Comparison of ENCODE assay signal across 8 mouse cellular contexts in the genomic region with DNA sequence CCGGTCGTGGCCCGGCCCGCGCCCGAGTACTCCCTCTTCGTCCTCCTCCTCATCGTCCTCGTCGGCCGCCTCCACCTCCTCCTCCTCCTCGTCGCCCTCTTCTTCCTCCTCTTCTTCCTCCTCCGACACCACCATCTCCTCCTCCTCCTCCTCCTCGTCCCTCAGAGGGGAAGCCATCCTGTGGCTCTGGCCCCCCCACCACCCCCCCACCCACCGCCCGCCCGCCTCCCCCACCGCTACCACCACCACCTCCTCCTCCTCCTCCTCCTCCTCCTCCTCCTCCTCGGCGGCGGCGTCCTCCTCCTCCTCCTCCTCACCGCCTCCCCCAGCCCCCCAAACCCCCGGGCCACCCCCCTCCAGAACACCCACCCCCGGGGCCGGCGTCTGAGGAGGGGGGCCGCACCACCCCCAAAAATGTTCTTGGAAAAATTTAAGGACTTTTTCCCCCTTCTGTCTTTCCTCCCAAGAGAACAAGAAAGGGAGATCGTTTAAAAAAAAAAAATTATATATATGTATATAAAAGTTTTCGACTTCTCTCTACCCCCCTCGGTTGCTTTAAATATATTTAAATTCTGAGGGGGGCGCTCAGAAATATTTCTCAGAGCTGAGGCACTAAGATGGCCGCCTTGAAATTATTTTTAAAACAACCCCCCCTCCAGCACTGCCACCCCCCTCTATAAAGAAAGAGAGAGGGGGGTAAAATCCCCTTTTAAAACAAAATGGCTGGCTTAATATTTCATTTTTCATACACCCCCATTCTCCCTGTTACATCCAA. TPM values are rescaled to one million over a fixed set of nuclear protein-coding genes. Genes with fewer than 3 reads are reported as not detected.
A peak's percentile ranks its signal among the peaks of the same experiment; 100 is the strongest.
DNase-seq lines count a peak whose midpoint lies in the region; ATAC-seq and TF ChIP-seq lines count a peak whose summit lies in the region.

A gene (minus strand): TSS at position 192 of the 775 bp plus-strand sequence.

- 2% methylated on average over 10 of the region's 34 CpGs for WGBS in forebrain, embryonic 15.5 days
- 2% methylated on average over 10 of the region's 34 CpGs for WGBS in intestine, embryonic 14.5 days
- 2% methylated on average over 14 of the region's 34 CpGs for WGBS in lung, postnatal 0 days
- under 1% methylated on average over 20 of the region's 34 CpGs for WGBS in stomach, embryonic 16.5 days

- peaks cover 62% of the 10 kb centered on the region for H3K4me1 ChIP-seq in forebrain, embryonic 15.5 days
- peaks cover 42% of the 10 kb centered on the region for H3K4me1 ChIP-seq in intestine, embryonic 14.5 days (replicated peaks; ENCODE audit: control insufficient read depth, insufficient read depth, low read length)
- peaks cover 20% of the 10 kb centered on the region for H3K4me1 ChIP-seq in lung, postnatal 0 days (ENCODE audit: insufficient read depth, low read depth, low read length)
- H3K4me1 ChIP-seq in stomach, embryonic 16.5 days (ENCODE audit: control insufficient read depth, insufficient read depth, low read length): peaks cover 51% of the 10 kb centered on the region

- peak within 1 kb of the TSS; percentile 95 for H3K4me2 ChIP-seq in forebrain, embryonic 15.5 days (replicated peaks)
- H3K4me2 ChIP-seq in intestine, embryonic 14.5 days (ENCODE audit: low read length): peak within 1 kb of the TSS; percentile 64
- H3K4me2 ChIP-seq in lung, postnatal 0 days (replicated peaks; ENCODE audit: low read depth, low read length): peak within 1 kb of the TSS; percentile 77
- peak within 1 kb of the TSS; percentile 95 for H3K4me2 ChIP-seq in stomach, embryonic 16.5 days (ENCODE audit: low read depth, low read length)

- ATAC-seq in forebrain, embryonic 15.5 days (replicated peaks): no peak
- no peak for ATAC-seq in intestine, embryonic 14.5 days (replicated peaks; ENCODE audit: low FRiP score, low TSS enrichment, low read depth)
- no peak for ATAC-seq in lung, postnatal 0 days
- no peak for ATAC-seq in stomach, embryonic 16.5 days (ENCODE audit: insufficient read depth, low FRiP score)

- no peak for TF ChIP-seq CTCF in lung, postnatal 0 days (IDR thresholded peaks at IDR 0.05)

- no peaks in the 10 kb centered on the region for H3K9me3 ChIP-seq in forebrain, embryonic 15.5 days
- no peaks in the 10 kb centered on the region for H3K9me3 ChIP-seq in intestine, embryonic 14.5 days (ENCODE audit: control insufficient read depth, low read length)
- H3K9me3 ChIP-seq in lung, postnatal 0 days (ENCODE audit: low read length): no peaks in the 10 kb centered on the region
- H3K9me3 ChIP-seq in stomach, embryonic 16.5 days (replicated peaks; ENCODE audit: control insufficient read depth, low read length): no peaks in the 10 kb centered on the region

- peak; percentile 19 for DNase-seq in kidney, postnatal 14 days
- DNase-seq in kidney, adult 11 months: no peak
- DNase-seq in adrenal gland, adult 2 months: no peak
- peak; percentile 73 for DNase-seq in intestine, embryonic 14.5 days (ENCODE audit: low spot score)
- DNase-seq in lung, postnatal 0 days (ENCODE audit: low spot score): peak; percentile 53
- DNase-seq in cerebellum, adult 11-12 months: no peak

- H3K27me3 ChIP-seq in forebrain, embryonic 15.5 days: no peaks in the 10 kb centered on the region
- no peaks in the 10 kb centered on the region for H3K27me3 ChIP-seq in intestine, embryonic 14.5 days (replicated peaks; ENCODE audit: control insufficient read depth, insufficient read depth, low read length)
- no peaks in the 10 kb centered on the region for H3K27me3 ChIP-seq in lung, postnatal 0 days (replicated peaks; ENCODE audit: insufficient read depth, low read length)
- no peaks in the 10 kb centered on the region for H3K27me3 ChIP-seq in stomach, embryonic 16.5 days (ENCODE audit: control insufficient read depth, insufficient read depth, low read length)

- H3K4me3 ChIP-seq in forebrain, embryonic 15.5 days: peak within 1 kb of the TSS; percentile 94
- H3K4me3 ChIP-seq in intestine, embryonic 14.5 days (ENCODE audit: low read depth, low read length): peak within 1 kb of the TSS; percentile 80
- peak within 1 kb of the TSS; percentile 98 for H3K4me3 ChIP-seq in lung, postnatal 0 days (ENCODE audit: low read depth, low read length)
- peak within 1 kb of the TSS; percentile 85 for H3K4me3 ChIP-seq in stomach, embryonic 16.5 days (replicated peaks; ENCODE audit: low read length)

- H3K36me3 ChIP-seq in forebrain, embryonic 15.5 days: 0 out of 2 replicates have a peak, but pooled peaks cover under 1% of the 10 kb centered on the region
- H3K36me3 ChIP-seq in intestine, embryonic 14.5 days (ENCODE audit: control insufficient read depth, insufficient read depth, low read length): peaks cover 10% of the 10 kb centered on the region
- no peaks in the 10 kb centered on the region for H3K36me3 ChIP-seq in lung, postnatal 0 days (ENCODE audit: insufficient read depth, low read length)
- no peaks in the 10 kb centered on the region for H3K36me3 ChIP-seq in stomach, embryonic 16.5 days (ENCODE audit: control insufficient read depth, insufficient read depth, low read length)

- H3K27ac ChIP-seq in forebrain, embryonic 15.5 days (replicated peaks): peak within 1 kb of the TSS; percentile 100
- peak within 1 kb of the TSS; percentile 100 for H3K27ac ChIP-seq in intestine, embryonic 14.5 days (ENCODE audit: low read depth)
- peak within 1 kb of the TSS; percentile 100 for H3K27ac ChIP-seq in lung, postnatal 0 days (ENCODE audit: low read length)
- peak within 1 kb of the TSS; percentile 100 for H3K27ac ChIP-seq in stomach, embryonic 16.5 days (ENCODE audit: low read length)

- peak within 1 kb of the TSS; percentile 100 for H3K9ac ChIP-seq in forebrain, embryonic 15.5 days (replicated peaks)
- peak within 1 kb of the TSS; percentile 100 for H3K9ac ChIP-seq in intestine, embryonic 14.5 days (ENCODE audit: low read length)
- H3K9ac ChIP-seq in lung, postnatal 0 days (replicated peaks; ENCODE audit: low read depth): peak within 1 kb of the TSS; percentile 95
- peak within 1 kb of the TSS; percentile 99 for H3K9ac ChIP-seq in stomach, embryonic 16.5 days (ENCODE audit: low read length)

- 0 out of 2 replicates have a peak, but pooled peaks have one; percentile 7 for TF ChIP-seq EP300 in lung, postnatal 0 days (IDR thresholded peaks at IDR 0.05)

RNA-seq across cellular contexts. Expression of the gene that starts here (rescaled TPM):
- 10 to 100 TPM; 71.0 to 92.8 TPM for total RNA-seq in adrenal gland, adult 2 months (2021)
- polyA plus RNA-seq in adrenal gland, adult 2 months (2012; rRNA removed): 83.4 and 107 TPM in 2 replicates
- polyA plus RNA-seq in forebrain, embryonic 15.5 days (2015; fragmentation: Nextera tagmentation; extraction: Ambion mirVana): 127 and 138 TPM in 2 replicates
- polyA plus RNA-seq in intestine, embryonic 14.5 days (2014; fragmentation: Nextera tagmentation; extraction: Ambion mirVana): 52.4 and 62.3 TPM in 2 replicates
- polyA plus RNA-seq in lung, postnatal 0 days (2015; fragmentation: Nextera tagmentation; extraction: Ambion mirVana): 29.9 and 38.4 TPM in 2 replicates
- polyA plus RNA-seq in stomach, embryonic 16.5 days (2015; fragmentation: Nextera tagmentation; extraction: Ambion mirVana): 48.5 and 55.4 TPM in 2 replicates

Comparison
In these comparisons a context has a peak if more than half of its experiments do, and no peak if none do; other contexts are left out.
1. DNase-seq: peak in kidney, postnatal 14 days (single experiment), intestine, embryonic 14.5 days (single experiment) and lung, postnatal 0 days (single experiment); none in kidney, adult 11 months (single experiment), adrenal gland, adult 2 months (single experiment) and cerebellum, adult 11-12 months (single experiment).
2. Peak in every context shown above with its lines, with median percentiles within 50 percentile points of each other: H3K27ac ChIP-seq, H3K4me2 ChIP-seq, H3K4me3 ChIP-seq and H3K9ac ChIP-seq.